Mouse (Mus musculus) hindbrain, embryonic 15.5 days (tissue): ENCODE results near the gene Sulf2. TPM values are rescaled to one million over a fixed set of nuclear protein-coding genes. Genes with fewer than 3 reads are reported as not detected.

Experiments used
- ATAC-seq: fragments of 200-750 bp; cut with Nextera tagmentation; 2 replicates; pipeline ENCODE4 v1.8.0; 2017; ENCODE audit warnings: low read depth, moderate number of reproducible peaks, moderate TSS enrichment; ENCODE audit not compliant: low FRiP score
- H3K27ac ChIP-seq: fragments of 300-500 bp; sonication (generic); replicated peaks from 2 replicates; pipeline ENCODE4 v1.5.1; 2015; ENCODE audit warnings: mild to moderate bottlenecking, inconsistent platforms
- H3K27me3 ChIP-seq: fragments of 300-500 bp; sonication (generic); 2 replicates; pipeline ENCODE4 v1.6.1; 2015; ENCODE audit warnings: control low read depth, inconsistent platforms
- H3K36me3 ChIP-seq: fragments of 300-500 bp; sonication (generic); 2 replicates; pipeline ENCODE4 v1.6.1; 2015; ENCODE audit warnings: control low read depth, inconsistent platforms
- H3K4me1 ChIP-seq: fragments of 300-500 bp; sonication (generic); replicated peaks from 2 replicates; pipeline ENCODE4 v1.6.1; 2015; ENCODE audit warnings: control low read depth, inconsistent platforms
- H3K4me2 ChIP-seq: fragments of 300-500 bp; sonication (generic); 2 replicates; pipeline ENCODE4 v1.6.1; 2015; ENCODE audit warnings: moderate library complexity, mild to moderate bottlenecking, inconsistent platforms
- H3K4me3 ChIP-seq: fragments of 300-500 bp; sonication (generic); 2 replicates; pipeline ENCODE4 v1.5.1; 2015; ENCODE audit warnings: mild to moderate bottlenecking, inconsistent platforms
- H3K9ac ChIP-seq: fragments of 300-500 bp; sonication (generic); 2 replicates; pipeline ENCODE4 v1.6.1; 2015; ENCODE audit warnings: inconsistent platforms
- H3K9me3 ChIP-seq: fragments of 300-500 bp; sonication (generic); 2 replicates; pipeline ENCODE4 v1.6.1; 2016; ENCODE audit warnings: control low read depth, inconsistent platforms
- WGBS: fragments of 180-500 bp; shearing (Covaris S2); methylation state at CpG from one replicate; pipeline ENCODE4 v1.1.7; 2015; 5-methylcytosine and 5-hydroxymethylcytosine counted together
- polyA plus RNA-seq: library from polyadenylated mRNA; unstranded; fragments of >200 nt; fragmentation: Nextera tagmentation; extraction: Ambion mirVana; gene quantifications from 2 replicates; pipeline ENCODE4 v1.2.1, GENCODE M21; 2015

The Sulf2 gene
- polyA plus RNA-seq, 1 experiment from 2014 or later: 113 TPM

DNA sequence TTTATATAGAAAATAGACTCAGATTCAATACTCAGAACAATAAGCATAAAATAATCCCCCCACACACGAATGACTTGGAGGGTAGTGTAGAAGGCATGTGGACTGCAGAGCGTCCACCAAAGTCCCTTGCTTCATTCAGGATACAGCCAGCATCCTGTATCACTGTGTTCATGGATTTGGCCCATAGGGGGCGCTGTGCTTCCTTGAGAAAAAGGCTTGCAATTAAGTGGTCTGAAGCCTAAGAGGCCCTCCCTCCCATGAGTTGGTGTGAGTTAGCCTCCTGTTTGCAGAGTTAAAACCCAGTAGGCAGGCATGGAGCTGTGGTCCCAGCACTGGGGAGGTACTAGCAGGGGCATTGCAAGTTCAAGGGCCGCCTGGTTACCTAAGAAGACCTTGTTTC is 47.1 kb downstream of the Sulf2 start:
- WGBS: 20% methylated on average over 4 of the region's 4 CpGs
- peak; percentile 47; the same call in 1 of the 2 replicates for ATAC-seq
- H3K4me1 ChIP-seq: peaks cover 32% of the 10 kb centered on the region

DNA sequence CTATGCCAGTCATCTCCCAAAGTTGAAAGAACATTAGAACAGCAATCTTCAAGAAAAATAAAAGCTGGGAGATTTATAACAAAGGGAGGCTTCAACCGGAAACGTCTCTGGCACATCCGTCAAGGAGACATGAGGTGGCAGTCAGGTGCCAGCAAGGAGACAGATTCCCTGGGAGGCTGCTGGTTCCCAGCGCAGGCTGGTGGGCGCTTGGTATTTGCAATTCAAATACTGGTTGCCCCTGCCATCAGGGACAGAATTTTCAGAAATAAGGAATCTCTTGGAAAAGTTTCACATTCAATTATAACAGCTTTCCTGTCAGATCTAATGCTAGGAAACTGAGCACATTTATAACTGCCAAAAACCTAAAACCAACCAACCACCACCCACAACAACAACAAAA is 47.6 kb downstream of the Sulf2 start:
- Histone ChIP-seq H3K36me3 (no peaks in the 10 kb centered on the region), H3K9me3 (no peaks in the 10 kb centered on the region), H3K4me1 (peaks cover 35% of the 10 kb centered on the region), H3K4me2 (no peak overlapping the region), H3K27ac (no peak overlapping the region), H3K27me3 (no peaks in the 10 kb centered on the region), H3K4me3 (no peak overlapping the region), H3K9ac (no peak overlapping the region)
- no peak for ATAC-seq
- 45% methylated on average over 5 of the region's 5 CpGs for WGBS

More for the DNA sequence above, 47.1 kb downstream of the Sulf2 start:
- H3K27ac ChIP-seq: no peak overlapping the region
- no peak overlapping the region for H3K9ac ChIP-seq
- H3K27me3 ChIP-seq: no peaks in the 10 kb centered on the region
- H3K36me3 ChIP-seq: no peaks in the 10 kb centered on the region
- no peak overlapping the region for H3K4me3 ChIP-seq
- H3K9me3 ChIP-seq: no peaks in the 10 kb centered on the region
- no peak overlapping the region for H3K4me2 ChIP-seq

DNA sequence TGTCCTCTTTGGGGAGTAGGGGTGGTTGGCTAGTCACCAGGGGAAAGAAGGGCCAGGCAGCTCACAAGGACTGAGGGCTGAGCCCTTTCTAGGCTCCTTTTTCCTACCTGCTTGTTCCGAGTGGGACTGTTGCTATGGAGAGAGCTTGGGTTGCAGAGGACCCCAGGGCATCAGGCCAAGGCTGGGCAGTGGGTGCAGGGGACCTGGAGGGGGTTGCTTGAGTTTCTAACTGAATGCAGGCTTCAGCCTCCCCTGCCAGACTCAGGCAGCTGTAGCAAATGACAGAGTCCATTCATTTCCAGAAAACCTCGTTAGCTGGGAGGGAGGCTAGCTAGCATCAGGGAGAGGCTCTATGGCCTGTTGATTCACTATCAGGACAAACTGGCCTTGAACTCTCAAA is 48.8 kb downstream of the Sulf2 start:
- Histone ChIP-seq H3K27me3 (no peaks in the 10 kb centered on the region), H3K4me3 (no peak overlapping the region), H3K36me3 (no peaks in the 10 kb centered on the region), H3K27ac (0 out of 2 replicates have a peak overlapping the region, but pooled peaks have one; percentile 2), H3K9me3 (no peaks in the 10 kb centered on the region), H3K9ac (no peak overlapping the region), H3K4me2 (no peak overlapping the region), H3K4me1 (peaks cover 37% of the 10 kb centered on the region)
- no peak; the same call in 1 of the 2 replicates for ATAC-seq
- 41% methylated on average over 2 of the region's 2 CpGs for WGBS

DNA sequence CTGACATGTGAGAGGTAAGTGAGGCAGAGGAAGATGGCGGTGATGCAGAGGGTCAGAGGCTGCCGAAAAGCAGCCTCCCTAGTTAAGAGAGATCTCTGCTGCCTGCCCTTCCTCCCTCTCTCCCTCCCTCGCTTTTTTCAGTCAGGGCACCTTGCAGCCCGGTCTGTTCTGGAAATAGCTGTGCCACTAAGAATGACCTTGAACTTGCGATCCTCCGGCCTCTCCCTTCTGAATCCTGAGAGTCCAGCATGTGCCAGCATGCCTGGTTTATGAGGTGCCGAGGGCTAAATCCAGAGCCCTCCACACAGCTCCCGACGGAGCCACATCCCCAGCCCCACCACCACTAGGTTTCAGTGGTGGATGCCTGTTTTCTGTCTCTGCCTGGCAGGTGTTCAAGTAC is 49.6 kb downstream of the Sulf2 start:
- Histone ChIP-seq H3K27ac (0 out of 2 replicates have a peak overlapping the region, but pooled peaks have one; percentile 2), H3K9ac (no peak overlapping the region), H3K27me3 (no peaks in the 10 kb centered on the region), H3K36me3 (no peaks in the 10 kb centered on the region), H3K4me2 (no peak overlapping the region), H3K4me3 (no peak overlapping the region), H3K9me3 (no peaks in the 10 kb centered on the region), H3K4me1 (peaks cover 42% of the 10 kb centered on the region)
- no peak for ATAC-seq
- WGBS: 71% methylated on average over 9 of the region's 9 CpGs

DNA sequence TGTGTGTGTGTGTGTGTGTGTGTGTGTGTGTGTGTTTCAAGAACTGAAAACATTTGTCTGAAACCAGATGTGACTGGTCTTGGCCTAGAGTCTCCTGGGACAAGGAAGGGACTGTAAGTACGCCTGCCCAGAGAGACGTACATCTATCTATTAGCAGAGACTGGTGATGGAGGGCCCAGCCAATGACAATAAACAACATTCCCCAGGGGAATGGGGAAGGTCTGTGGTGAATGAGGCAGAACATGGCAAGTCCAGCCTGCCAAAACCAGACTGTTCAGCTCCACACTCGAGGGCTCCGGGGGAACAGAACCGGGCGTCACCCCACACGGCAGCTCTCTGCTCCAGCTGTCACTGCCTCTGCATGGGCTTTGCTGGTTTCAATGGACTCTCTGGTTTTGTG is 52.6 kb downstream of the Sulf2 start:
- no peak for ATAC-seq
- 37% methylated on average over 7 of the region's 7 CpGs for WGBS
- Histone ChIP-seq H3K9ac (no peak overlapping the region), H3K4me1 (peaks cover 50% of the 10 kb centered on the region), H3K27ac (no peak overlapping the region), H3K36me3 (no peaks in the 10 kb centered on the region), H3K9me3 (no peaks in the 10 kb centered on the region), H3K4me3 (no peak overlapping the region), H3K4me2 (no peak overlapping the region), H3K27me3 (no peaks in the 10 kb centered on the region)

DNA sequence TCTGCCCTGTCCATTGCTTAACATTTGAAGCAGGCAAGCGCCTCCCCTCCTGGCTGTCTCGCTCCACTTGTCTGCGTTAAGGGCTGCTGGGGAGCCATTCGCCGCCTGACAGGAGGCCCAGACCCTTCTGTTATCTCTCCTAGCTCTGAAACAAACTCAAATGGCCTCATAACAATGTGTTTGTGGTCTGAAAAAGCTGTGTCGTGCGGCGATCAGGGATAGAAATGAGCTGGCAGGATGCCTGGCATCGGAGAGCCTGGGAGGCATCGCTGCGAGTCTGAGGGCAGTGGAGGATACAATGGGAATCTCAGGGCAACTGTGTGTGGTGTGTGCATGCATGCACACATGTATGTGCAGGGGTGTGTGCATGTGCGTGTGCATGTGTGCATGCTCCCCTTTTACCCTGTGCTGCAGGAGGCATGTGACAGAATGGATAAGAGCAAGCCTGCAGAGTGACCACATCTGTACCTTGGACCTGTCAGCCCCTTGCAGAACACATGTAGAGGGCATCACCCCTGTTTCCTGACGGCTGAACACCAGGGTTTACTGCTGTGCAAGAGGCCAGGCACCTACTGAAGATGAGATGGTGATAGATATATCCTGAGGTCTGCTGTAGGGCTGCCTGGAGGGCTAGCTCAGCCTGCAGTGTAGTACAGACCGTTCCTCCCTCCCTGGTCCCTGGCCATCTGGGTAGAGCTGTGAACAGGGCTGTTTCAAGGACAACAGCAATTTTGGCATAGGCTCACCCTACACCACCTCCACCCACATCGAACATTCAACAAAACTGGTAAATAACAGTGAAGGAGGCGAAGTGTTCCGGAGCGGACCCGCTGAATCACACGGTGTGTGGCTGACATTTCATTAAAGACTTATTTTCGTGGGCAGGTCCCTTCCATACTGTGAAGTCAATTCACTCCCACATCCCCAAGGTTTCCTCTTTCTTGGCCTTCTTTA is 54.9 kb downstream of the Sulf2 start:
- Histone ChIP-seq H3K36me3 (no peaks in the 10 kb centered on the region), H3K27ac (peak overlapping the region; percentile 20), H3K9me3 (no peaks in the 10 kb centered on the region), H3K9ac (no peak overlapping the region), H3K4me1 (peaks cover 37% of the 10 kb centered on the region), H3K27me3 (no peaks in the 10 kb centered on the region), H3K4me2 (no peak overlapping the region), H3K4me3 (no peak overlapping the region)
- no peak for ATAC-seq
- 58% methylated on average over 21 of the region's 21 CpGs for WGBS

DNA sequence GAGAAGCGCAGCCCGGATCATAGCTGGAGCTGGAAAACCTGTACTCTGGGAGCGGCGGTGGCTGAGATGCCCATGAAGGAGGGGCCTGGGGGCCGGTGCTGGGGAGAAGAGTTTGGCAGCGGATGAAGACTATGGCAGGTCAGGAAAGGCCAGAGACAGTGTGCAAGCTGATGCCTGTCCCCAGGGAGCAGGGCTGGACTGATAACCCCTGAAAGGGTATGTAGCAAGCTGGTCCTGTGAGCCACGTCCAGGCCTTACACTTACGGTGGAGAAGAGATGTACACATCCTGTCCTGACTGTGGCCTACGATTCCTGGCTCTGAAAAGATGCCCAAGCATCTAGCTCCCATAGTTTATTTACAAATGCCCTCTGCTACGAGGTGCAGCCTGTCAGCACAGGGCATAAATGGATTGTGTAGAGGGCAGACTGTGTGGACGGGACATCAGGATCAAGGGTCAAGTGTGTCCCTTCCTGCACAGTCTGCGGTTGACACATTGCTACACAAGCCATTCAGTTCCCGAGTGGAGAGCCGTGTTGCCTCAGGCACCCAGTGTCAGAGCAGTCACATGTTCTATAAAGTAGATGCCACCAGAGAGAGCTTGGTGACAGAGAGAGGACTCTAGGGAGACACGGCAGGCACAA is 57.0 kb downstream of the Sulf2 start:
- 61% methylated on average over 15 of the region's 15 CpGs for WGBS
- 0 out of 2 replicates have a peak, but pooled peaks have one; percentile 38 for ATAC-seq
- Histone ChIP-seq H3K4me3 (no peak overlapping the region), H3K36me3 (peaks cover 5% of the 10 kb centered on the region; the same call in 1 of the 2 replicates), H3K4me1 (peaks cover 34% of the 10 kb centered on the region), H3K9me3 (no peaks in the 10 kb centered on the region), H3K4me2 (no peak overlapping the region), H3K27me3 (no peaks in the 10 kb centered on the region), H3K9ac (no peak overlapping the region), H3K27ac (0 out of 2 replicates have a peak overlapping the region, but pooled peaks have one; percentile 3)

DNA sequence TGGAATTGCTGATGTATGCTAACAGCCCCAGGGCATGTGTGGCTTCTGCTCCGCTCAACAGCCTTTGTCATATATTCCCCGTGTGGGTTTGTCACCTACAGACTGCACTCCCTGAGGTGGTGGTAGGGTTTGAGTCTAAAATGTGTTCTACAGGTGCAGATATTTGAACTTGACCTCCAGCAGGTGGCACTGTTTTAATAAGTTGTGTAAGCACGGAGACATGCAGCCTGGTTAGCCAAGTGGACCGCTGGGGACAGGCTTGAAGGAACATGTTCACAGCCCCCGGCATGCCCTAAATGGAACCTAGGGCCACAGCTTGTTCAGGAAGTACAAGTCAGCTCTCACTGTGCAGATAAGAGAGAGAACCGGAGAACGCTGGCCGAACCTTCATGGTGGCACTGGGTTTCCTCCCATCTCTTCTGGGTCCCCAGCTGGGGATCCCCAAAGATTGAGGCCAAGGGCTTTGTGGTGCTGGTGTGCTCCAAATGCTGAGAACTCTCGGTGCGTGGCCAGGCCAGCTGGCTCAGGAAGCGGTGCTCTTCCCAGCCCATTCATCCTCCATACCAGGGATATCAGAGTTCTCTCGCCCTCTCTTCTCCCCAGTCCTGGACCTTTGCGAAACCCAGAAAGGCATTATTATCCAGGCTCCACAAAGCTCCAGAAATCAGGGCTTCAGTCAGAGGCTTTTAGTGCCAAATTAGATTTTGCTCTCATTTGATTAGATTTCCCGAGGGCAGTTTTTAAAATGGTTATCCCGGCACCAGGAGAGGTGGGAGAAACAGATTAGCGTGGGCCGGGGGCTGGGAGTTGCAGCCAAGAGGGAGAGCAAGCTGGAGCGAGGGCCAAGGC is 57.8 kb downstream of the Sulf2 start:
- ATAC-seq: no peak
- no peaks in the 10 kb centered on the region for H3K9me3 ChIP-seq
- peaks cover 29% of the 10 kb centered on the region for H3K4me1 ChIP-seq
- no peaks in the 10 kb centered on the region for H3K27me3 ChIP-seq
- 65% methylated on average over 18 of the region's 18 CpGs for WGBS
- no peak overlapping the region for H3K9ac ChIP-seq
- no peak overlapping the region for H3K4me2 ChIP-seq
- H3K4me3 ChIP-seq: no peak overlapping the region
- peaks cover 11% of the 10 kb centered on the region for H3K36me3 ChIP-seq
- H3K27ac ChIP-seq: 0 out of 2 replicates have a peak overlapping the region, but pooled peaks have one; percentile 3

DNA sequence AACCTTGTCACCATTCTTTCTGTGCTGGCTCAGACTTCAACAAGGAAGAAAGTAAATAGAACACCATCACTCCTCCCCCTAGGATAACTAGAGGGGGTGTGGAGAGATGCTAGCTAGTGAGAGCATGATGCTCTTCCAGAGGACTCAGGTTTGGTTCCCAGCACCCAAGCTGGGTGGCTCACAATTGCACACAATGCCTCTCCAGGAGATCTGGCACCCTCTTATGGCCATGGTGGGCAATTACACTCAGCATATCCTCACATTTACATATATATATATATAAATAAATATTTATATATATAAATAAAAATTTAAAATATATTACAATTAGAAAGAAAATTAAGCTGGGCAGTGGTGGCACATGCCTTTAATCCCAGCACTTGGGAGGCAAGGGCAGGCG is 58.6 kb downstream of the Sulf2 start:
- no peak for ATAC-seq
- no peaks in the 10 kb centered on the region for H3K9me3 ChIP-seq
- no peak overlapping the region for H3K9ac ChIP-seq
- H3K36me3 ChIP-seq: peaks cover 14% of the 10 kb centered on the region
- H3K4me1 ChIP-seq: peaks cover 29% of the 10 kb centered on the region
- WGBS: 100% methylated on average over 1 of the region's 1 CpGs
- no peak overlapping the region for H3K27ac ChIP-seq
- H3K4me2 ChIP-seq: no peak overlapping the region
- H3K27me3 ChIP-seq: no peaks in the 10 kb centered on the region
- H3K4me3 ChIP-seq: no peak overlapping the region

DNA sequence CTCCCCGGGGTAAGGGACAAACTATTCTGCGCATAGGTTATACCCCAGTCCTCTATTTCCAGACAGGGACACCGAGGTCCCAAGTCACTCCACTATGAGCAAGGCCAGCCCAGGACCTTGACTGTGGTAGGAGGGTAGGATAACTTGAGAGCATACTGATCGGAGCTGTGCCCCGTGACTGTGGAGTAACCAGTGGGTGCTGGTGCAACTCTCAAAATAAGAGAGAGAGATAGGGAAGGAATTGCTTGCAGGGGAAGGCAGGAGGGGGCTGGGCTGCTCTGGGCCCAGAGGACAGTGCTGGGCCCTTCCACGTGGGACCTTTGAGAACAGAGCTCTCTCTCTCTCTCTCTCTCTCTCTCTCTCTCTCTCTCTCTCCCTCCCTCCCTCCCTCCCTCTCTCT is 59.2 kb downstream of the Sulf2 start:
- 89% methylated on average over 6 of the region's 6 CpGs for WGBS
- no peak for ATAC-seq
- no peaks in the 10 kb centered on the region for H3K9me3 ChIP-seq
- no peak overlapping the region for H3K4me2 ChIP-seq
- H3K9ac ChIP-seq: no peak overlapping the region
- no peak overlapping the region for H3K4me3 ChIP-seq
- no peaks in the 10 kb centered on the region for H3K27me3 ChIP-seq
- H3K27ac ChIP-seq: no peak overlapping the region
- peaks cover 28% of the 10 kb centered on the region for H3K4me1 ChIP-seq
- H3K36me3 ChIP-seq: peaks cover 14% of the 10 kb centered on the region

DNA sequence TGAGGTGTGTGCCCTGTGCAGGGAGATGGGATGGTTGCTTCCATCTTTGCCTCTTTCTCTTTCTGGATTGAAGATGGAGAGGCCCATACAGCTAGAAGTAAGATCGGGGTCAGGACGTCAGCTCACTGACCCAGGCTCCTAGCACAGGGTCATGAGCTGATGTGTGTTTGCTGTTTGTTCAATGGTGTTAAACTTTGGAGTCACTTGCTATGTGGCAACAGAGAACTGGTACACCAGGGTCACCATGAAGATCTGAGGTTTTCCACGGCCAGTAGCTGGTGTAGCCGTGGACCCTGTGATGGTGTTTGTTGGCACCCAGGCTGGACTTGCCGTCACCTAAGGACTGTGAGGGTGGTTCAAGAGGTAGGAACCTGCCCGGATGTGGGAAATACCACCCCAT is 63.1 kb downstream of the Sulf2 start:
- H3K4me1 ChIP-seq: no peaks in the 10 kb centered on the region; the same call in 1 of the 2 replicates
- no peaks in the 10 kb centered on the region for H3K27me3 ChIP-seq
- H3K9me3 ChIP-seq: no peaks in the 10 kb centered on the region
- H3K27ac ChIP-seq: no peak overlapping the region
- no peak overlapping the region for H3K4me3 ChIP-seq
- H3K4me2 ChIP-seq: no peak overlapping the region
- H3K9ac ChIP-seq: no peak overlapping the region
- 97% methylated on average over 6 of the region's 6 CpGs for WGBS
- H3K36me3 ChIP-seq: peaks cover 14% of the 10 kb centered on the region
- no peak for ATAC-seq
